Mouse (Mus musculus) hindlimb bud, embryonic 11.5 days (tissue): Measurements from ENCODE around the gene Apba3.
"Not testable (repeated sequence)": the region's sequence is repeated elsewhere in the genome, so short reads cannot be mapped to it uniquely, and the experiment has no call there.

Experiments
- DNase-seq: peaks from one replicate; pipeline ENCODE4 v3.0.0-alpha.2; 2012; ENCODE audit warnings: low read depth, low spot score; ENCODE audit errors: extremely low spot score

Apba3 gene

DNA sequence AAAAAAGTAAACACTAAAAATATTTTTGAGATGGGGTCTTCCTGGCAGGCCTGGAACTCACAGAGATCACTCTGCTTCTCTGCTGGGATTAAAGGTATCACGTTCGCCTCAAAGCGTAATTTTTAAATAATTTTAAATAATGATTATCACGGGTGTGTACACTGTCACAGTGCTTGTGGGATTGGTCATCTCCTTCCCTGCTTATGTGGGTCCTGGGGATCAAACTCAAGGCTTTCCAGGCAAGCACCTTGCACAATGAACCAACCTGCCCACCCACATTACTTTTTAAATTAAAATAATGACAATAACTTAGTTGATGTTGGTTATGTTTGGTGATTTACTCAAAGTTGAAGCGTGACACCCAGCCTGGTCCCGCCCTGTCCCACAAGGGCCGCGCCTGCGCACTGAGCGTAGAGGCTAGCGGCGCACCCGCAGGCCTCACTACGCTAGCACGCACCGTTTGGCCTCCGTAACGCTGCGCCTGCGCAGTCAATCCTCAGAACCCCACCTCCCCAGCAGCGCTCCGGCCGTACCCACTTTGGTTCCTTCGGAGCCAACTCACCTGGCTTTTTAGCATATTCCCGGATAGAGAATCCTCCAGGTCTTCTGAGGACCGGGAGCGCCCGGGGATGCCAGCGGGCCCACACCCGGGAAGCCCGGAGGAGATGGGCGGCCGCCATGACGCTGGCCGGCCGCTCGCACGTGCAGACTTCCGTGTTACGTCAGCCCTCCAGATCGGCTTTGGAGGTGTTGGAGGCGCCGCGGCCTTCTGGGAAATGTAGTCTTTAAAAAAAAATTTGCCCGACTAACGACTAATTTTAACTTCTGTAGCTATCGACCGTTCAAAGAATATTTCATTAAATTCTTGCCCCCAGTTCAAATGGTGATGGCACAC, at the start of gene Apba3, which contains the start of gene Mrpl54:
Gene Apba3 (plus strand): TSS at position 750 of the 895 bp plus-strand sequence.
Gene Mrpl54 (minus strand): TSS at position 724 of the 895 bp plus-strand sequence.
- peak; percentile 77 for DNase-seq

DNA sequence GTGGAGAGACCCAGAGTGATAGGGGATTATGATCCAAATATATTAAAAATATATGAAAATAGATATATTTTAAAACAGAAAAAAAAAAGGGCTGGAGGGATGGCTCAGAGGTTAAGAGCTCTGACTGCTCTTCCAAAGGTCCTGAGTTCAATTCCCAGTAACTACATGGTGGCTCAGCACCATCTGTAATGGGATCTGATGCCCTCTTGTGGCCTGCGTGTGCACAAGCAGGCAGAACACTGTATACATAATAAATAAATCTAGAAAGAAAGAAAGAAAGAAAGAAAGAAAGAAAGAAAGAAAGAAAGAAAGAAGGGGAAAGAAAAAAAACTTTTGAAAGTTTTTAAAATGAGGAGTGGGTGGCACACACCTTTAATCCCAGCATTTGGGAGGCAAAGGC, 49.5 kb upstream of the Apba3 start:
- DNase-seq: not testable (repeated sequence)

DNA sequence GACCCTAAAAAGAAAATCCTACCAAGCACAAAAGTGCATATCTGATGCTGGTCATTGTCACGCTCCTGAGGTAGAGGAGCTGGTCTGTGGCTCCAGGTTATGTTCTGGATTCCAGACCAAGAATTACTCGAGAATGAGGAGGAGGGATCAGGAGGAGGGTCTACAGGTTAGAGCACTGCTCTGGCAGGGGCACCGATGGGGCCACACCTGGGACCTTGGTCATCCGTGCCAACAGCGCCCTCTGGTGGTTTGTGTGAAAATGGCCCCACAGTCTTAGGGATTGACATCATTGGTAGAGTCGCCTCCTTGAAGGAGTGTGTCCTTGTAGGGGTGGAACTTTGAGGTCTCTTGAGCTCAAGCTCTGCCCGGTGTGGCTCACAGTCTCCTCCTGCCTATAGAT, 48.8 kb upstream of the Apba3 start:
- no peak for DNase-seq

DNA sequence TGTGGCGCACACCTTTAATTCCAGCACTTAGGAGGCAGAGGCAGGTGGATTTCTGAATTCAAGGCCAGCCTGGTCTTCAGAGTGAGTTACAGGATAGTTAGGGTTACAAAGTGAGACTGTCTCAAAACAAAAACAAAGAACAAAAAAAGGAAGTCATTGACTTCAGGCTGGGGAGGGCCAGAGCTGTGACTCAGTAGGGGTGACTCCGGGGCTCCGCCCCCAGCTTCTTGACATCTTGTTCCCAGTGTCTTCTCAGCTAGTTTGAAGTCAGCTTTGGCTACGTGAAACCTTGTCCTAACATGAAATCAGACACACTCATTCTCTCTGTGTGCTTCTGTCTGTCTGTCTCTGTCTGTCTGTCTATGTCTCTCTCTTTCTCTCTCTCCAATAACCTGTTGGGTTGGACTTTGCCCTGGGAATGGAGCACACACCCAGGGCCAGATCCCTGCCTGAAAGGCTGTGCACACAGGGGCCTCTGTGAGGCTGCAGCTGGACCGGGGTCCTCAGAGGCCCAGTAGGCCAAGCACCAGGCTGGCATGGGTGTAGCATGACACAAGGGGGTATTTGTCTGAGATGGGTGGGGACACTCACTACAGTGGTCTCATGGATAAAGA, 45.3 kb upstream of the Apba3 start:
- no peak for DNase-seq

DNA sequence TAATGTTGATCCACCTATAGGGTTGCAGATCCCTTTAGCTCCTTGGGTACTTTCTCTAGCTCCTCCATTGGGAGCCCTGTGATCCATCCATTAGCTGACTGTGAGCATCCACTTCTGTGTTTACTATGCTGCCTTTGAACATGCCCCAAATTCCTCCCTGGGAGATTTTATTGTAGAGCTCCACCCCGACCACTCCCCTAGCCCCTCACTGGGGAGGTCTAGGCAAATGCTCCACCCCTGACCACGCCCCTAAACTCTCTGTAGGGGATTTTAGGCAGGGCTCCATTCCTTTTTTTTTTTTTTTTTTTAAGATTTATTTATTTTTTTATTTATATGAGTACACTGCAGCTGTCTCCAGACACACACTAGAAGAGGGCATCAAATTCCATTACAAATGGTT, 43.0 kb upstream of the Apba3 start:
- not testable (repeated sequence) for DNase-seq

DNA sequence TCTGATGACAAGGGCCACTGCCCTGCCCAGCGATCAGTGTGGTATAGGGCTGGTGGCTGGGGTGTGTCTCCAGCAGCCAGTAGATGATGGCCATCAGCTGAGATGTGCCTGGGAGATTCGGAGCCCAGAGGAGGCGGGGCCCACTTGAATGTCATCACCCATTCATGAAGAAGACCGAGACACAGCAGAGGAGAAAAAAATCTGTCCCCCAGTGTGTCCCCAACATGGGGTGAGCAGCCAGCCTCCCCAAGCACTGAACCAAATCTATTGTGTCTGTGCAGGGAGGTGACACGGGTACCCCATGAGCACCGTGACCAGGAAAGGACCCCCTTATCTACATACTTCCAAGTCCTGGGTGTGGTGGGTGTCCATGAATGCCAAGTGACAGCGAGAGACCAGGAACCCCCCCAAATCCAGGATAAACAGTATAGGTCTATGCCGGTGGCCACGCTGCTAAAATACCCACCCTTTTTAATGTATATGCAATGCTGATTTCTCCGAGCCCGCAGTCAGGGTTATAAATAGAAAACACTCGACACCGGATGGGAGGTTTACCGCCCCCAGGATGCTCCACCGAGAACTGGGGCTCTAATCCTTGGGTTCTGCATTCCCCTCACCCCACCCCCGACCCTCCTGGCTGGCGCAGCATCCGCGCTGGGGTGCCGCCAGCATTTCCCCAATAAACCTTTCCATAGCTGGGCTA, 36.9 kb upstream of the Apba3 start:
- DNase-seq: no peak

DNA sequence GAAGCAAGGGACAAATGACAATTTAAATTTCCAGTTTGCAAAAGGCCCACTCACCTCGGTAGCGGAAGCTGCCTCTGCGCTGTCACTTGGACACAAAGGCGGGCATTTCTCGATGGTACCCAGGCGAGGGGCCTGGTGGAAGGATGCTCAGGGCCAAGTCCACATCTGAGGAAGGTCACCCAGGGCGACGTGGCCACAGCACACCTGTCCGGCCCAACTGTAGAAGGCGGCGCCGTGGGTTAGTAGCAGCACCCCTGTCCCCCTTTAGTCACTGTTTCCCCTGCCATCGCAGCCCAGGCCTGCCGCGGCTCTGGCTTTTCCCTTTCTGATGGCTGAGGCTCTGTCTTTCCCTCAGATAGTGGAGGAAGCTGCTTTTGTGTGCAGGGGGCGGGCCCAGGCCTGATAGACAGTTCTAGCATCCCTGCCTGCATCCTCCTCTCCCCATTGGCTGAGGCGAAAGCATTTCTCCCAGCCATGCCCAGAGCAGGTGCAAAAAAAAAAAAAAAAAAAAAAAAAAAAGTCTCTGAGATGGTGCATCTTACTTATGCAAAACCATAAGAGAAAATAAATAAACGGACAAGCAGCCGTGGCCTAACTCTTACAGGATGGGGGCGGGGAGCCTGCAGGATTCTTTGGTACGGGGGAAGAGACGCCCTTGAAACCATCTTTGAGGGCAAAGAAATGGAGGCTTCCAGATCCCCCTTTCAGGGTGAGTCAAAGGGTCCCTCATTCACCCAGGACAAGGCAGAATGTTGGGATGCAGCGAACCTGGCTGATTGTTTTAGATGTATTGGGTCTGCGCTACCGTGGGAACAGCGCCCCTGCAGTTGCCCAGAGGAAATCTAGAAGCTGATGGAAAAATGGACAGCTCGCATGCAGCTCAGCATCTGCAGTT, 36.1 kb upstream of the Apba3 start, which contains the start of gene Atcay:
Gene Atcay (minus strand): TSS at position 396 of the 895 bp plus-strand sequence.
- no peak for DNase-seq

DNA sequence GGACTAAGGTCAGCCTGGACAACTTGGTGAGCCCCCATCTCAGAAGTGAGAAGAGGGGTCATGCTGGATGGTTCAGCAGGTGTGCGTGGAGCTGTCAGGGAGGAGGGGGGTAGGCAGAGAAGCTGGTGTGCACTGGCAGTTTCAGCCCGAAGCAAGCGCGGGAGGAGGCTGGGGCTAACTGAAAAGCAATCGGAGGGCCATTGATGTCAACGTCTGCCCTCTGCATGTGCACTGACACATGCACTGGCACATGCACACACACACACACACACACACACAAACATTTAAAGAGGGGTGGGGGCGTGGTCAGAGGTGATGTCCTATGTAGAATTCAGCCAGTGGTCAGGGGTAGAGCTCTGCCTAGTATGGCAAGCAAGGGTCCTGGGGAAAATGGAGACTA, 35.3 kb upstream of the Apba3 start:
- no peak for DNase-seq

DNA sequence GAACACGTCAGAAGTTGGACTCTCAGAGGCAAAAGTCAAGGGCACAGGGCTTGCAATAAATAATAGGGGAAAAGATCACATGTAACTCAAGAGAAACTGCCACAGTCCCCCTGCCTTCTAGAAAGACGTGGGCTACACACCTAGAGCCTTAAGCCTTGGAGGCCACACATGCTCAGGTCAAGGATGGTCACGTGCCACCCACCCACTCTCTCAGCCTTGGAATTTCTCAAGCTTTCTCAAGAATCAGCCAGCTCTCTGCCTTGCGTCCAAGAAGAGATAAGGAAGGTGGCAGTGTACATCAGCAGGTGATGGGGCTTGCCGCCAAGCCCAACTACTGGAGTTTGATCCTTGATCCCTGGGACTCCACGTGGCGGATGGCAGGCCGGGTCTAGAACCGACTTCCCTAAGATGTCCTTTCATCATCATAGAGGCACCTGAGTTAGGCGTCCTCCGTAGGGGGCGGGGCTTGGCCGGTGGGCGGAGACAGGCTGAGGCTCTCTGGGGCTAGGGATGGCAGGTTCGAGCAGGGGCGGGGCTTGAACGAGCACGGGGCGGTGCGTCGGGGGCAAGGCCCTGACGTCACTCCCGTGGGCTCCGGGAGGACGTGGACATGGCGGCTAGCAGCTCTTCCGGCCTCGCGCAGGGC, 34.1 kb upstream of the Apba3 start, which contains the start of gene Zfr2:
Gene Zfr2 (plus strand): TSS at position 576 of the 646 bp plus-strand sequence.
- DNase-seq: peak; percentile 44

DNA sequence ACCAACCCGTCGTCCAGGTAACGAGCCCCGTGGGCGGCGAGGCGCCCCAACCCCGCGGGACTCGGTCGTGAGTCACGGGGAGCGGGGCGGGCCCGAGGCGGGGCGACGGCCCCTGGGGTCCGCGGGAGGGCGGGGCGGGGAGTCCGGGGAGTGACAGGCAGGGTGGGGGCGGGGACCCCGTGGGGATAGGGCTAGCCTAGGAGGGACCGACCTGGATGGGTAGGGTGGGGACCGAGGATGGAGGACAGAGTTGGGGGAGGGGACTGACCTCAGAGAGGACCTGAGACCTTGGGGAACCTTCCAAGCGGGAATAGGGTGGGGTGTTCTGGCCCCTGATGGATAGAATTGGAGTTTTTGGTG, 33.6 kb upstream of the Apba3 start:
- no peak for DNase-seq

DNA sequence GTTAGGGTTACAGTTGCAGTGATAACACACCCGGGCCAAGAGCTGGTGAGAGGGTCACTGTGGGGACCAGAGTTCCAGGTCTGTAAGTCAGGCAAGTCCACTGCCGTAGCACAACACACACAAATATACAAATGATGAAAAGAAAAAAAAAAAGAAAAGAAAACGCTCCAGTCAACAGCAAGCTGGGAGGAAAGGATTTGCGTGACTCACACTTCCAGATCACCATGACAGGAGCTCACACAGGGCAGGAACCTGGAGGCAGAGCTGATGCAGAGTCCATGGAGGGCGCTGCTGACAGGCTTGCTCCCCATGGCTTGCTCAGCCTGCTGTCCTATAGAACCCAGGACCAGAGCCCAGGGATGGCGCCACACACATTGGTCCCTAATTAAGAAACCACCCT, 32.6 kb upstream of the Apba3 start:
- DNase-seq: no peak

DNA sequence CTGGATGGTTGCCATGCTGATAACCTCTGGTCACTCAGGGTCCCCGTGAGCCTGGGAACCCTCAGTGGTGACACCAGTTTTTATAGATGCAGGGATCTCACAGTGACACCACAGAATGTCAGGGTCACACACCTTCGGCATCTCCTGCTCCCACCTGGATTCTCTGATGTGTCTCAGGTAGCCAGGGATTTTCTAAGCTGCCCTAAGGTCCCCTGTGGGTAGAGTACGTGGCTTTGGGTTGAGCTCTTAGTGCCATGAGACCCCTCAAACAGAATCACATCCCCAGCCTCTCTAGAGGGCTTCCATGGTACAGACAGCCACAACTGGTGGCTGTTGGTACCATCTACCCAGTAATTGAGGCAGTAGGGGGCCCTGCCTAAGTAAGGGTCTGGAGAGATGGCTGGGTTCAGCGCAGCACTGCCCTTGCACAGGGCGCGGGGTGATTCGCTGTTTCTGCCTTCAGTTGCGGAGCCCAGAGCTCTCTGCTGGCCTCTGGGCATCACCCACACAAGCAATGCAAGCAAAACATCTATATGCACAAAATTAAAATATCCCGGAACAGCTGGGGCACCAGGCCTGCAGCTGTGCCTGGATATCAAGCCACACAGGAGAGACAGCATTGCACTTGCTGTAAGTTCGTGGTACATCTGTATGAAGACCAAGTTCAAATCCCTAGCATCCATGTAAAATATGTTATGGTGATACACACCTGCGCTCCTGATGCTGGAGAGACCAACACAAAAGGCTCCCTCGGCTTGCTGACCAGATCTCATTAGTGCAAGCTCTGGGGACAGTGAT, 30.1 kb upstream of the Apba3 start:
- DNase-seq: no peak

DNA sequence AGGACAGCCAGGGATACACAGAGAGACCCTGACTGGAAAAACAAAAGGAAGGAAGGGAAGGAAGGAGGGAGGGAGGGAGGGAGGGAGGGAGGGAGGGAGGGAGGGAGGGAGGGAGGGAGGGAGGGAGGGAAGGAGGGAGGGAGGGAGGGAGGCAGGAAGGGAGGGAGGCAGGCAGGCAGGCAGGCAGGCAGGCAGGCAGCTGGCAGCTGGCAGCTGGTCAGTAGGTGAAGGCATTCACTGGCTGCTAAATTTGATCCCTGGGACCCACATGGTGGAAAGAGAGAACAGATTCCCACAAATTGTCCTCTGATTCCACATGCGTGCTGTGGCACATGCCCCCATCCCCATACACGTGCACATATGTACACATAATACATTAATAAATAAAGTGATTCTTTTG, 28.1 kb upstream of the Apba3 start:
- DNase-seq: no peak

DNA sequence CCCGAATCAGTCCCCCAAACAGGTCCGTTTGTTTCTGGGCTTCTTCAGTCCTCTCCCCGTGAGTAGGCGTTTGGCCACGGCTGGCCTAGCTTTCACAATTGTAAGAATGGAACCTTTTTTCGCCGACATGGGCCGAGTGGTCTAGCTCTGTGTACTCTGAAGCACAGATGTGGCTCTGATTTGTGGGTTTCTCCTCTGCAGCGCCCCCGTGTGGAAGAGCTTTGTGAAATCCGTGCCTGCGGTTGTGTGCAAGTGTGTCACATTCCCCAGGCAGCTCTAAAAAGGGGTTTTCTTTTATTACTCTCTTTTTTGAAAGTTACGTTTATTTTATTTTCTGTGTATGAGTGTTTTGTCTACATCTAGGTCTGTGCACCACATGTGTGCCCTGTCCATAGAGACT, 25.9 kb upstream of the Apba3 start:
- no peak for DNase-seq

DNA sequence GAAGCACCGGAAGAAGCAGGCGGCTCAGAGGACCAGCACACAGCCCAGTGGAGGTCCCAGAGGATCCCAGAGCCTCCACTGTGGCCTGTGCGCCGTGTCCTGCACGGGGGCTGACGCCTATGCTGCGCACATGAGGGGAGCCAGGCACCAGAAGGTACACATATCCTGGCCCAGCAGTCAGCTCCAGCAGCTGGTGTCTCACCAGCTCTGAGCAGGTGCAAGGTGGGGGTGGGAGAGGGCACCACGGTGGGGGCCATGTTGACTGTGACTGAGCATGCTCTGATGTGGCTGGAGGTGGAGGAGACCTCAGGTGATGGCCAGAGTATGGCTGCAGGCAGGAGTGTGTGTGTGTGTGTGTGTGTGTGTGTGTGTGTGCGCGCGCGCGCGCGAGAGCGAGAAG, 24.7 kb upstream of the Apba3 start:
- DNase-seq: no peak

DNA sequence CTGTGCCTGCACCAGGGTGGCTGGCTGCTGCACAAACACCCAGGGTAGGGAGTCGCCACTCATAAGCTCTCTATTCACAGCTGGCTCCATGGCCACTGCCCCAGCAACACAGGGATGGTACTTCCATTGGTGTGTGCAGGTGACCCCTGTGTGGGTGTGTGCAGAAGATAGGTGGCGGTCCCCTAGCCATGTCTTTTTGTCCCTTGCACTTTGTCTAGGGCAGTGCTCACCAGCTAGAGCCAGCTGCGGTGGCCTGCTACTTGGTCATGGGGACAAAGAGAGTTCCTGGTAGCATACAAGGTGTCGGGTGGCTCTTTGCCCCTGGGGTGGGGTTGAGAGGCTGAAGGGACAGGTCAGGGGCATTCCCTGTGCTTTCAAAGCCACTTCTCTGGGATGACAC, 22.6 kb upstream of the Apba3 start:
- DNase-seq: no peak

DNA sequence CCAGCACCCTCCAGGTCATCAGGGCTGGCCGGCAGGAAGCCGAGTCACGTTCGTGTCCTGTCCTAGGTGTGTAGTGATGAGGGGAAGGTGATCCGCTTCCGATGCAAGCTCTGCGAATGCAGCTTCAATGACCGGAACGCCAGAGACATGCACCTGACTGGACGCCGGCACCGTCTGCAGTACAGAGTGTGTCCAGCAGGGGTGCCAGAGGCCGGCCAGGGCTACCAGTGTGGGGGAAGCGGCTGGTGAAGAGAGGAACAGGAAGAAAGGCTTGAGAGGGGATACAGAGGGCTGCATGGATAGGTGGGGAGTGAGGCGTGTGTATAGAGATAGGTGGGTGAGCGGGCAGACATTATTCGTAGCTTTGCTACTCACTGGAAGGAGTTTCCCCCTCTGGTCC, 22.2 kb upstream of the Apba3 start:
- no peak for DNase-seq

DNA sequence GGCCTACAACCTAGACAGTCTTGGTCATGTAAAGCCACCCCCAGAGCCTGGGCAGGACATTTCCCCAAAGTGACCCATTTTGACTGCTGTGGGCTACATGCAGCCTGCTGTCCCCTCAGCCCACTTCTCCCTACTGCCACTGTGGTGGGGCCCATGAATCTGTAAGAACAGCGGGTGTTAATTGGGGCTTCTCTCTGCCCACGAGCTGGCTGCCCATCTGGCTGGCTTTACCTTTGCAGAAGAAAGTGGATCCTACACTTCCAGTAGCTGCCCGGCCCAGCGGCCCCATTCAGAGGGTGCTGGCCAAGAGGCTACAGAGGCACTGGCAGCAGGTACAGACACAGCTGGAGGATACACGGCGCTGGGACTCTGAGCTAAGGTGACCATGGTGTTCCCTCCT, 21.6 kb upstream of the Apba3 start:
- no peak for DNase-seq

DNA sequence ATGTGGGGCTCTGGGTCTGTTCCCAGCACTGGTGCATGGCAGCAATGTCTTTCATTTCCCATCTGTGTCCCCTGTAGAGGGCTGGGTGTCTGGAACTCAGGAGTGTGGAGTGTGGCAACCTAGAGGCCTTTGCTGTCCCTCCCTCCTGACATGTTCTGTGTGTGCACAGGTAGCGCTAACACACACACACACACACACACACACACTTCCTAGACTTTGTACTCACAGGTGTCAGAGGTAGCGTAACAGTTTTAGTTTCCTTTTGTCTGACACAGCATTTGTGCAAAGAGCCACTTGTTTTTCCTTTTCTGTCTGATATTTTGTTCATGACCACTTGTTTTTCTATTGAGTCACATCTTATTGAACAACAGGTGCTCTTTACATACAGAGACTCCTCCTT, 19.0 kb upstream of the Apba3 start:
- DNase-seq: no peak
